Mouse (Mus musculus): ENCODE measurements around the gene Arhgap18.
A peak's percentile ranks its signal among the peaks of the same experiment; 100 is the strongest.

Gene Arhgap18

GRCm38 (mm10) chr10:26832669-26833249, 79.5 kb downstream of the Arhgap18 start:
- no peak for DNase-seq (ENCODE audit: low read depth)

GRCm38 (mm10) chr10:26833393-26833792, 80.2 kb downstream of the Arhgap18 start:
- DNase-seq (ENCODE audit: low read depth): no peak

GRCm38 (mm10) chr10:26849311-26849710, 96.1 kb downstream of the Arhgap18 start:
- no peak for DNase-seq (ENCODE audit: low read depth)

GRCm38 (mm10) chr10:26849854-26850253, 96.6 kb downstream of the Arhgap18 start:
- DNase-seq (ENCODE audit: low read depth): no peak

- DNase-seq (ENCODE audit: low read depth): no peak
These were observed 101.4 kb downstream of the Arhgap18 start for GRCm38 (mm10) chr10:26854556-26855100.

- DNase-seq (ENCODE audit: low read depth): no peak
These were observed 102.8 kb downstream of the Arhgap18 start for GRCm38 (mm10) chr10:26855851-26856535.

GRCm38 (mm10) chr10:26857583-26857982, 104.4 kb downstream of the Arhgap18 start:
- no peak for DNase-seq (ENCODE audit: low read depth)

- no peak for DNase-seq (ENCODE audit: low read depth)
These were observed 105.3 kb downstream of the Arhgap18 start for GRCm38 (mm10) chr10:26858537-26858936.

- no peak for DNase-seq (ENCODE audit: low read depth)
These were observed 108.0 kb downstream of the Arhgap18 start for GRCm38 (mm10) chr10:26861231-26861630.

- DNase-seq (ENCODE audit: low read depth): no peak
These were observed 109.0 kb downstream of the Arhgap18 start for GRCm38 (mm10) chr10:26862207-26862606.

- DNase-seq (ENCODE audit: low read depth): no peak
These were observed 110.8 kb downstream of the Arhgap18 start for GRCm38 (mm10) chr10:26863982-26864381.

GRCm38 (mm10) chr10:26870802-26871201, 117.6 kb downstream of the Arhgap18 start:
- DNase-seq (ENCODE audit: low read depth): no peak

- DNase-seq (ENCODE audit: low read depth): no peak
These were observed 124.1 kb downstream of the Arhgap18 start for GRCm38 (mm10) chr10:26877309-26877708.

- DNase-seq (ENCODE audit: low read depth): no peak
These were observed 125.8 kb downstream of the Arhgap18 start for GRCm38 (mm10) chr10:26878924-26879600.

GRCm38 (mm10) chr10:26884949-26885348, 131.7 kb downstream of the Arhgap18 start:
- no peak for DNase-seq (ENCODE audit: low read depth)

GRCm38 (mm10) chr10:26889226-26889625, 136.0 kb downstream of the Arhgap18 start:
- no peak for DNase-seq (ENCODE audit: low read depth)

- DNase-seq (ENCODE audit: low read depth): no peak
These were observed 136.5 kb downstream of the Arhgap18 start for GRCm38 (mm10) chr10:26889754-26890153.

GRCm38 (mm10) chr10:26890269-26890955, 137.2 kb downstream of the Arhgap18 start:
- DNase-seq (ENCODE audit: low read depth): peak; percentile 85

- no peak for DNase-seq (ENCODE audit: low read depth)
These were observed 139.9 kb downstream of the Arhgap18 start for GRCm38 (mm10) chr10:26893091-26893490.

- DNase-seq (ENCODE audit: low read depth): no peak
These were observed 142.5 kb downstream of the Arhgap18 start for GRCm38 (mm10) chr10:26895726-26896125.

- DNase-seq (ENCODE audit: low read depth): no peak
These were observed 147.2 kb downstream of the Arhgap18 start for GRCm38 (mm10) chr10:26900426-26900825.

- DNase-seq (ENCODE audit: low read depth): no peak
These were observed 150.6 kb downstream of the Arhgap18 start for GRCm38 (mm10) chr10:26903781-26904180.
